Mouse (Mus musculus): ENCODE data around the gene Tex50. TPM values are rescaled to one million over a fixed set of nuclear protein-coding genes. Genes with fewer than 3 reads are reported as not detected.

Gene Tex50
- polyA plus RNA-seq, 1 experiment from 2014 or later = not detected

DNA sequence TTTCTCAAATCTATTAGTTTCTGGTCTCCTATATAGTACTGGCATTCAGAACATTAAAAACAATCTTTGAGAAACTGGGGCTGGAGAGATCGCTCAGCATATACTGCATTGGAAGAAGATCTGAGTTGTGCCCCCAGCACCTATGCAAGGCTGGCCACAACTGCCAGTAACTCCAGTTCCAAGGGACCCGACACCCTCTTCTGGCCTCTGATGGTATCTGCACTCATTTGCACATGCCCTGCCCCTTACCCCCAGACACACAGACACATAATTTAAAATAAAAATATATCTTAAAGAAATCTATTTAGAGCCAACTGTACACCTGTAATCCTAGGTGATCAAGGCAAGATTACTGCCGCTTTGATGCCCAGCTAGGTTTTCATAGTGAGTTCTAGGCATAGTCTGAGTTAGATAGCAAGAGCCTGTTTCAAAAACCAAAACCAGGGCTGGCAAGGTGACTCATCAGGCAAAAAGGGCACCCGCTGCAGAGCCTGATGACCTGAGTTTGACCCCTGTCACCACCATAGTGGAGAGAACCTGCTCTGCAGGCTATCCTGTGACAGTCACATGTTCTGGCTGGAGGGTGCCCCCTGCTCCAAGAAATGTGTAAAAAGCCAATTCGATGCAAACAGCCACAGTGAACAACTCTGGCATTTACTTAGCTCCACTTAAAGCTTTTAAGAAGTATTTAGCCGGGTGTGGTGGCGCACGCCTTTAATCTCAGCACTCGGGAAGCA, 18.9 kb downstream of the Tex50 start:
- no peak overlapping the region for H3K4me3 ChIP-seq (ENCODE audit: low read depth, low read length)
- ATAC-seq = no peak
- 83% methylated on average over 9 of the region's 9 CpGs for WGBS

DNA sequence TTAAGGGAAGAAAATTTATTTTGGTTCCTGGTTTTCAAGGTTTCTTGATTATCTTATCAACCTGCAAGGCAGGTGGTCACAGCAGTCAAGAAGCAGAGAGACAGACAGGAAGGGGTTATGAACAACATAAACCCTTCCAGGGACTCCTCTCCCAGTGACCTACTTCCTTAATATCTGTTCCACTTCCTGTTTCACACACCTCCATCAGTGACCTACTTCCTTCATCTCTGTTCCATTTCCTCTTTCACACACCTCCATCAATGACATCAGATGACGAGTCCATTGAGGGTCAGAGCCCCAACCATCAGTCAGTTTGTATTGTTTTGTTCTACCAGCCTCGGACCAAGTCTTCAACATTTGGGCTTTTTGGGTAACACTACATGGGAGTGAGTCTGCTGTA, 19.6 kb downstream of the Tex50 start:
- H3K27ac ChIP-seq (ENCODE audit: low read depth, low read length) = no peak overlapping the region
- no peaks in the 10 kb centered on the region for H3K4me1 ChIP-seq (ENCODE audit: control insufficient read depth, insufficient read depth, low read length)
- no peak for ATAC-seq
- H3K4me3 ChIP-seq (ENCODE audit: low read depth, low read length) = no peak overlapping the region
- DNase-seq (ENCODE audit: low spot score) = no peak
- no peaks in the 10 kb centered on the region for H3K27me3 ChIP-seq (replicated peaks; ENCODE audit: control insufficient read depth, insufficient read depth, low read length)
- no peaks in the 10 kb centered on the region for H3K9me3 ChIP-seq (replicated peaks; ENCODE audit: control insufficient read depth, low read length)
- 83% methylated on average over 2 of the region's 2 CpGs for WGBS
- H3K4me2 ChIP-seq (ENCODE audit: low read length) = no peak overlapping the region
- H3K36me3 ChIP-seq (ENCODE audit: control insufficient read depth, insufficient read depth, low read length) = no peaks in the 10 kb centered on the region
- no peak overlapping the region for H3K9ac ChIP-seq (ENCODE audit: low read length)

More for the DNA sequence above, 18.9 kb downstream of the Tex50 start:
- H3K9ac ChIP-seq (ENCODE audit: low read length) = no peak overlapping the region
- H3K9me3 ChIP-seq (replicated peaks; ENCODE audit: control insufficient read depth, low read length) = no peaks in the 10 kb centered on the region
- no peaks in the 10 kb centered on the region for H3K27me3 ChIP-seq (replicated peaks; ENCODE audit: control insufficient read depth, insufficient read depth, low read length)
- DNase-seq (ENCODE audit: low spot score) = no peak
- H3K4me1 ChIP-seq (ENCODE audit: control insufficient read depth, insufficient read depth, low read length) = no peaks in the 10 kb centered on the region
- no peaks in the 10 kb centered on the region for H3K36me3 ChIP-seq (ENCODE audit: control insufficient read depth, insufficient read depth, low read length)
- no peak overlapping the region for H3K27ac ChIP-seq (ENCODE audit: low read depth, low read length)
- H3K4me2 ChIP-seq (ENCODE audit: low read length) = no peak overlapping the region

DNA sequence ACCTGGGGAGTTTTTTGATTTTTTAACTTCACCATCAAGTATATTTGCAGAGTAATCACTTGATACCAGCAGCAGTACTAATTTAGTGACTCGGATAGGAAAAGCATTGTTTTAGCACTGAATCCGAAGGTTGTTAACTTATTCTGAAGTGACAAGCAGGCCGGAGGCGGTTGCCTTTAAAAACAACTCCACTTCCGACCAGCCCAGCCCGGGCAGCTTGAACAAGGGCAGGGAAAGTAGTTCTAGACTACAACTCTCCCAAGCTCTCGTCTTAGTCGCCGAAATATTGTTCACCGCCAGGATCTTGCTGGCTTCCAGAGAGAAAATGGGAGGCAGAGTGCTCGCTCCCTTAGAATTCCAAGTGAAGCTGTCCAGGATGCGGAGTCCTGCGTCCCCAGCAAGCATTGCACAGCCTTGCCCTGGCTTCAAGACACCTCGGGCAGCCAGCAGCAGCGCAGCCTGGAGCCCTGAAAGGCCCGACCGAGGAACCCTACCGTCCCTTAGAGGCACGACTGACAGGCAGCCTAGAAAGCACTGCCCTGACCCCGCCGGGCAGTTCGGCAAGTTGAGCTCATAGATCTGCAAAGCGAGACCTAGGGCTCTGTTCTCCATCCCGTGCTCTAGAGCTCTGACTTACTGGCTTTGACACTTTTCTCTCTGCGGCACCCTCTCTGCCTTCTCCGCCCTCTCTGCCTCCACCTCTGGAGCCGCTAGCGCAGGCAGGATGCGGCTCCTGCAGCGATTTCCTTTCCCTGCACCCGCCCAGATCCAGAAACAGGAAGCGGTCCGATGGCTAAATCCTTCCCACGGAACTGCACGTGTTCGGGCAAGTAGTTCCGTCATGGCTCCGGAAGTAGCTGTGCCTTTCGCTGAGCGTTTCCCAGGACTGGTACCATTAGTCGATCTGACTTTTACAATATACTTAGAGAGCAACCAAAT, 28.1 kb downstream of the Tex50 start, which contains the start of gene Klhl20:
Gene Klhl20, minus strand, starts transcription at position 786 of the 939 bp plus-strand sequence.
- Histone ChIP-seq H3K36me3 (ENCODE audit: control insufficient read depth, insufficient read depth, low read length) (no peaks in the 10 kb centered on the region), H3K9me3 (replicated peaks; ENCODE audit: control insufficient read depth, low read length) (no peaks in the 10 kb centered on the region), H3K27ac (ENCODE audit: low read depth, low read length) (peak within 1 kb of the TSS; percentile 74), H3K4me3 (ENCODE audit: low read depth, low read length) (peak within 1 kb of the TSS; percentile 87), H3K4me1 (ENCODE audit: control insufficient read depth, insufficient read depth, low read length) (peaks cover 9% of the 10 kb centered on the region; the same call in 1 of the 2 replicates), H3K9ac (ENCODE audit: low read length) (peak within 1 kb of the TSS; percentile 95), H3K27me3 (replicated peaks; ENCODE audit: control insufficient read depth, insufficient read depth, low read length) (no peaks in the 10 kb centered on the region), H3K4me2 (ENCODE audit: low read length) (peak within 1 kb of the TSS; percentile 88)
- ATAC-seq = peak; percentile 97
- DNase-seq (ENCODE audit: low spot score) = peak; percentile 96
- WGBS = 2% methylated on average over 41 of the region's 41 CpGs

DNA sequence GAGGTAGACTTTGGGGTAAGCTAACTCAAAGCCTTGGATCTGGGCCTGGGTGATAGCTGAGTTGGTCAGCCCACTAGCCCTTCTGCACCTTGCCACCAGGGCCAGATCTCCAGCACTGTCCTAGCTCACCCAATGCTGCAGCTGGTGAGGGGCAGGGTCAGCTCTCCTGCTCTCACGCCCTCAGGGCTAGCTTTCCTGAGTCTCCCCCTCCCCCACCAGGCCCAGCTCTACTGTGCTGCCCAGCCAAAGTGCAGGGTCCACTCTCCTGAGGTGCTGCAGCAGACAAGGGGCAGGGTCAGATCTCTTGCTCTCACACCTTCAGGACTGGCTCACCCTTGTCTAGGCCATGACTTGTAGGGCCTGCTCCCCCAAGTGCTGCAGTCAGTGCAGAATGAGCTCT, 32.7 kb downstream of the Tex50 start:
- peaks cover 9% of the 10 kb centered on the region; the same call in 1 of the 2 replicates for H3K4me1 ChIP-seq (ENCODE audit: control insufficient read depth, insufficient read depth, low read length)
- H3K4me2 ChIP-seq (ENCODE audit: low read length) = no peak overlapping the region
- no peaks in the 10 kb centered on the region for H3K9me3 ChIP-seq (replicated peaks; ENCODE audit: control insufficient read depth, low read length)
- H3K4me3 ChIP-seq (ENCODE audit: low read depth, low read length) = no peak overlapping the region
- H3K27me3 ChIP-seq (replicated peaks; ENCODE audit: control insufficient read depth, insufficient read depth, low read length) = no peaks in the 10 kb centered on the region
- H3K9ac ChIP-seq (ENCODE audit: low read length) = no peak overlapping the region
- DNase-seq (ENCODE audit: low spot score) (no peak), ATAC-seq (no peak)
- no peak overlapping the region for H3K27ac ChIP-seq (ENCODE audit: low read depth, low read length)
- WGBS = 80% methylated on average over 1 of the region's 1 CpGs
- H3K36me3 ChIP-seq (ENCODE audit: control insufficient read depth, insufficient read depth, low read length) = no peaks in the 10 kb centered on the region

DNA sequence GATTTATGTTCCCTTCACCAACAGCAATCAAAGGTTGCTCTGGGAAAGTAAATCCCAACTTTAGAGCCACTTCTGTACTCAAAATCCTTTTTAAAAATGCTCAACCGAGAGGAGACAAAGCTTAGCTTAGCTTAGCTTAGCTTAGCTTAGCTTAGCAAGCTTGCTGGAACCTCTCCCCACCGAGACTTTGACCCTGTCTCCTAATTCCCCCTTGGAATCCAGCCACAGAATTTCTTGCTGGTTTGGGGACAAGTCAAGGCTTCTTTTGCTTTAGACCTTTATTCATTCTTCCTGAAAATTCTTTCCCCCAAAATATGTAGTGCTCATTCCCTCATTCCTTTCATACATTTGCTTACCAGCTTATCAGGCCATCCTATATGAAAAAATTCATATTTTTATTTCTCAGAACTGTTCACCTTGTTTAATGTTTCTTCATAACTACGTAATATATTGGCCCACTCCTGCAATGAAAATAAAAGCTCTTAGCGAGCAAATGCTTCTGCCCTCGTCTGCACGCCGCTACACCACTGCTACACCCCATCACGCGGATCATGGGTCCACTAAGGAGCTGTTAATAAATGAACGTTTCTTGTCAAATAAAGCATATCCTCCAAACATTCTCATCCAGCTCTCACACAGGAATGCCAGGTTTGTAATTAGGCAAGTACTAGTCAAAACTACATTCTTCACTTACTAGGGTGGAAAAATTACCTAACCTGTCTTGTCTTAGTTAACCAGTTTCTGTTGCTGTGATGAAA, 36.3 kb downstream of the Tex50 start:
- H3K4me1 ChIP-seq (ENCODE audit: control insufficient read depth, insufficient read depth, low read length) = no peaks in the 10 kb centered on the region

DNA sequence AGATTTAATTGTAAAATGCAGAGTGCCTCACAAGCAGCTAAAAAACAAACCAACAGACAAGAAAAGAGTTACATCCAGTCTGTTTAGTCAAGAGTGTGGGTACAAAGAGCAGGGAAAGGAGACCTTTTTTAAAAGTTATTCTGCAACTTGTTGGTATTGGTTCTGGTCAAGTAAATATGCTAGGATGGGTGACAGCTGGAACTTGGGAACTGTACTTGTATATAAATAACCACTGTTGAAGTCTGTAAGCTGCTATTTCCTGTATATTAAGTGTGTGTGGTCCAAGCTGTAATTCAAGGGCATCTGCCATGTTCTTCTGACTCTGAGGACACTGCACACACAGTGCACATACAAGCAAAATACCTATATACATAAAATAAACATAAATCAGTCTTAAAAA, 44.5 kb downstream of the Tex50 start:
- no peak overlapping the region for H3K4me3 ChIP-seq (ENCODE audit: low read depth, low read length)
- H3K9me3 ChIP-seq (replicated peaks; ENCODE audit: control insufficient read depth, low read length) = no peaks in the 10 kb centered on the region
- no peak for ATAC-seq
- H3K27me3 ChIP-seq (replicated peaks; ENCODE audit: control insufficient read depth, insufficient read depth, low read length) = no peaks in the 10 kb centered on the region
- H3K27ac ChIP-seq (ENCODE audit: low read depth, low read length) = no peak overlapping the region
- H3K4me1 ChIP-seq (ENCODE audit: control insufficient read depth, insufficient read depth, low read length) = no peaks in the 10 kb centered on the region
- no peak for DNase-seq (ENCODE audit: low spot score)
- no peak overlapping the region for H3K4me2 ChIP-seq (ENCODE audit: low read length)
- no peaks in the 10 kb centered on the region; the same call in 1 of the 2 replicates for H3K36me3 ChIP-seq (ENCODE audit: control insufficient read depth, insufficient read depth, low read length)
- no peak overlapping the region for H3K9ac ChIP-seq (ENCODE audit: low read length)

More for the DNA sequence above, 36.3 kb downstream of the Tex50 start:
- 91% methylated on average over 10 of the region's 10 CpGs for WGBS
- Histone ChIP-seq H3K27me3 (replicated peaks; ENCODE audit: control insufficient read depth, insufficient read depth, low read length) (no peaks in the 10 kb centered on the region), H3K4me2 (ENCODE audit: low read length) (no peak overlapping the region), H3K9ac (ENCODE audit: low read length) (no peak overlapping the region), H3K27ac (ENCODE audit: low read depth, low read length) (no peak overlapping the region), H3K9me3 (replicated peaks; ENCODE audit: control insufficient read depth, low read length) (no peaks in the 10 kb centered on the region), H3K36me3 (ENCODE audit: control insufficient read depth, insufficient read depth, low read length) (no peaks in the 10 kb centered on the region), H3K4me3 (ENCODE audit: low read depth, low read length) (no peak overlapping the region)
- ATAC-seq (no peak), DNase-seq (ENCODE audit: low spot score) (no peak)

DNA sequence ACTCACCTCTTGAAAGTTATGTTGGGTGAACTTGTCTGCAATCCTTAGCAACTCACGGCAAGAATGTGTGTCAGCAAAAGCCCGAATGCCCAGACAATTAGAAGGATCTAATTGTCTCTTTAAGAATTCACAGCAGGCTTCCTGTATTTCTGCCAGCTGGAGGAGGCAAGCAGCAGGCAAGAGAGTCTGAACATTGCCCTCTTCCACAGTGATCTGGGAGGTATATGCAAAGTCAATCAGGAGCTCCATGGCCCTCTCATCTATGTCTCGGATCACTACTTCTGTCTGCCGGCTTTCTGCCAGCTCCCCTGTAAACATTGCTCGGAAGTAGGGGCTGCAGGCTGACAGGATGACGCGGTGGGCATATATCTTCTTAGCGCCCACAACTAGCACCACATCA, 49.9 kb downstream of the Tex50 start:
- H3K36me3 ChIP-seq (ENCODE audit: control insufficient read depth, insufficient read depth, low read length) = peaks cover 21% of the 10 kb centered on the region
- H3K4me3 ChIP-seq (ENCODE audit: low read depth, low read length) = no peak overlapping the region
- no peak overlapping the region for H3K27ac ChIP-seq (ENCODE audit: low read depth, low read length)
- H3K9ac ChIP-seq (ENCODE audit: low read length) = no peak overlapping the region
- ATAC-seq (no peak), DNase-seq (ENCODE audit: low spot score) (no peak)
- H3K9me3 ChIP-seq (replicated peaks; ENCODE audit: control insufficient read depth, low read length) = no peaks in the 10 kb centered on the region
- no peaks in the 10 kb centered on the region for H3K27me3 ChIP-seq (replicated peaks; ENCODE audit: control insufficient read depth, insufficient read depth, low read length)
- no peak overlapping the region for H3K4me2 ChIP-seq (ENCODE audit: low read length)
- 81% methylated on average over 8 of the region's 8 CpGs for WGBS
- H3K4me1 ChIP-seq (ENCODE audit: control insufficient read depth, insufficient read depth, low read length) = no peaks in the 10 kb centered on the region
